ENCODE assay signal across 15 mouse cellular contexts in genomic region chr11:100974381-100974970, GRCm38 (mm10). TPM values are rescaled to one million over a fixed set of nuclear protein-coding genes. Genes with fewer than 3 reads are reported as not detected.
A peak's percentile ranks its signal among the peaks of the same experiment; 100 is the strongest.
DNase-seq lines count a peak whose midpoint lies in the region; ATAC-seq lines count a peak whose summit lies in the region.
"Had no signal": no experiment of that assay in that cellular context is flagged by ENCODE, and none has a peak within 500 bp of the region (broad histone marks: within the 10 kb centered on the region; RNA-seq: fewer than 3 reads in every experiment).

No protein-coding gene starts in this region.

- H3K9me3 ChIP-seq in embryonic facial prominence, embryonic 14.5 days (ENCODE audit: control insufficient read depth, low read length), result no peaks in the 10 kb centered on the region
- no peaks in the 10 kb centered on the region for H3K9me3 ChIP-seq in stomach, embryonic 15.5 days
- no peaks in the 10 kb centered on the region for H3K9me3 ChIP-seq in hindbrain, embryonic 13.5 days
- H3K9me3 ChIP-seq: midbrain, embryonic 13.5 days; neural tube, embryonic 12.5 days had no signal

- H3K27ac ChIP-seq in embryonic facial prominence, embryonic 14.5 days (replicated peaks; ENCODE audit: low read depth, low read length), result peak overlapping the region; percentile 52
- H3K27ac ChIP-seq in stomach, embryonic 15.5 days, result peak overlapping the region; percentile 63
- H3K27ac ChIP-seq in hindbrain, embryonic 13.5 days, result no peak overlapping the region
- H3K27ac ChIP-seq: midbrain, embryonic 13.5 days; neural tube, embryonic 12.5 days had no signal

- H3K27me3 ChIP-seq in embryonic facial prominence, embryonic 14.5 days (replicated peaks; ENCODE audit: control insufficient read depth, insufficient read depth, low read length), result peaks cover 14% of the 10 kb centered on the region; the same call in 1 of the 2 replicates
- H3K27me3 ChIP-seq in stomach, embryonic 15.5 days (replicated peaks), result no peaks in the 10 kb centered on the region
- peaks cover 52% of the 10 kb centered on the region for H3K27me3 ChIP-seq in hindbrain, embryonic 13.5 days

- peak; percentile 38 to 62 for DNase-seq in heart, postnatal 14 days
- DNase-seq in heart, adult 8-10 months (ENCODE audit: low spot score), result no peak
- DNase-seq in MN1 (ENCODE audit: low spot score), result peak; percentile 60
- DNase-seq in embryonic facial prominence, embryonic 14.5 days (ENCODE audit: low spot score), result peak; percentile 58
- DNase-seq in ovary, postnatal 14 days (ENCODE audit: low spot score), result no peak
- DNase-seq: cerebellum, postnatal 14 days; forebrain, postnatal 0 days; kidney, postnatal 36 days; thymus, postnatal 36 days had no signal

- H3K36me3 ChIP-seq in embryonic facial prominence, embryonic 14.5 days (ENCODE audit: control insufficient read depth, insufficient read depth, low read length), result no peaks in the 10 kb centered on the region
- no peaks in the 10 kb centered on the region for H3K36me3 ChIP-seq in stomach, embryonic 15.5 days
- no peaks in the 10 kb centered on the region for H3K36me3 ChIP-seq in hindbrain, embryonic 13.5 days
- H3K36me3 ChIP-seq: midbrain, embryonic 13.5 days; neural tube, embryonic 12.5 days had no signal

- no peak for ATAC-seq in embryonic facial prominence, embryonic 14.5 days (ENCODE audit: low read depth)
- no peak for ATAC-seq in stomach, embryonic 15.5 days (ENCODE audit: insufficient read depth, low FRiP score, low read depth)
- no peak for ATAC-seq in hindbrain, embryonic 13.5 days (ENCODE audit: low FRiP score)
- ATAC-seq: forebrain, postnatal 0 days; inflammation-experienced regulatory T-cells, adult 6 months; midbrain, embryonic 13.5 days had no signal

- no peak overlapping the region for H3K4me3 ChIP-seq in embryonic facial prominence, embryonic 14.5 days (ENCODE audit: low read depth, low read length)
- no peak overlapping the region for H3K4me3 ChIP-seq in stomach, embryonic 15.5 days (replicated peaks)
- no peak overlapping the region for H3K4me3 ChIP-seq in hindbrain, embryonic 13.5 days
- H3K4me3 ChIP-seq: midbrain, embryonic 13.5 days; neural tube, embryonic 12.5 days had no signal

- intact Hi-C loops in heart, postnatal 14 days (cut with DNase I), result no loop called here

- no peak overlapping the region for H3K9ac ChIP-seq in embryonic facial prominence, embryonic 14.5 days (ENCODE audit: low read depth, low read length)
- H3K9ac ChIP-seq in stomach, embryonic 15.5 days, result no peak overlapping the region
- no peak overlapping the region for H3K9ac ChIP-seq in hindbrain, embryonic 13.5 days
- H3K9ac ChIP-seq: forebrain, postnatal 0 days; midbrain, embryonic 13.5 days; neural tube, embryonic 12.5 days had no signal

- H3K4me1 ChIP-seq in embryonic facial prominence, embryonic 14.5 days (ENCODE audit: control insufficient read depth, insufficient read depth, low read length), result peaks cover 9% of the 10 kb centered on the region; the same call in 1 of the 2 replicates
- peaks cover 14% of the 10 kb centered on the region; the same call in 1 of the 2 replicates for H3K4me1 ChIP-seq in stomach, embryonic 15.5 days
- H3K4me1 ChIP-seq in hindbrain, embryonic 13.5 days (replicated peaks), result peaks cover 13% of the 10 kb centered on the region

- H3K4me2 ChIP-seq in embryonic facial prominence, embryonic 14.5 days (ENCODE audit: low read depth, low read length), result no peak overlapping the region
- no peak overlapping the region for H3K4me2 ChIP-seq in stomach, embryonic 15.5 days
- H3K4me2 ChIP-seq in hindbrain, embryonic 13.5 days, result no peak overlapping the region
- H3K4me2 ChIP-seq: liver, embryonic 11.5 days; midbrain, embryonic 13.5 days; neural tube, embryonic 12.5 days had no signal

- WGBS in embryonic facial prominence, embryonic 14.5 days, result 46% methylated on average over 14 of the region's 14 CpGs
- WGBS in stomach, embryonic 15.5 days, result 45% methylated on average over 14 of the region's 14 CpGs
- WGBS in hindbrain, embryonic 13.5 days, result 75% methylated on average over 14 of the region's 14 CpGs

RNA-seq across cellular contexts. Expression of gene Cavin1, which starts 3.8 kb away (rescaled TPM):
- 100 to 1,000 TPM; 336 to 338 TPM for total RNA-seq in heart, postnatal 14 days (2021)
- 100 to 1,000 TPM; 190 to 247 (median 212) TPM for total RNA-seq in heart, adult 8-10 months (2022)
- 145 and 160 TPM in 2 replicates for polyA plus RNA-seq in embryonic facial prominence, embryonic 14.5 days (2014; fragmentation: Nextera tagmentation; extraction: Ambion mirVana)
- polyA plus RNA-seq in stomach, embryonic 15.5 days (2015; fragmentation: Nextera tagmentation; extraction: Ambion mirVana), result 306 and 329 TPM in 2 replicates
- polyA plus RNA-seq in hindbrain, embryonic 13.5 days (2015; fragmentation: Nextera tagmentation; extraction: Ambion mirVana), result 42.0 and 43.9 TPM in 2 replicates

RNA-seq across cellular contexts. Expression of gene Atp6v0a1, which starts 34.8 kb away (rescaled TPM):
- 10 to 100 TPM; 89.3 to 90.2 TPM for total RNA-seq in heart, postnatal 14 days (2021)
- total RNA-seq in heart, adult 8-10 months (2022), result 100 to 1,000 TPM in 1 of 4 experiments, 10 to 100 TPM in 3; 85.0 to 100 (median 88.9) TPM
- 35.0 and 37.9 TPM in 2 replicates for polyA plus RNA-seq in embryonic facial prominence, embryonic 14.5 days (2014; fragmentation: Nextera tagmentation; extraction: Ambion mirVana)
- 36.6 and 39.7 TPM in 2 replicates for polyA plus RNA-seq in stomach, embryonic 15.5 days (2015; fragmentation: Nextera tagmentation; extraction: Ambion mirVana)
- 108 and 110 TPM in 2 replicates for polyA plus RNA-seq in hindbrain, embryonic 13.5 days (2015; fragmentation: Nextera tagmentation; extraction: Ambion mirVana)

RNA-seq across cellular contexts. Expression of gene Stat3, which starts 35.1 kb away (rescaled TPM):
- total RNA-seq in heart, postnatal 14 days (2021), result 100 to 1,000 TPM; 103 to 107 TPM
- total RNA-seq in heart, adult 8-10 months (2022), result 100 to 1,000 TPM in 1 of 4 experiments, 10 to 100 TPM in 3; 76.6 to 108 (median 91.0) TPM
- 71.4 and 82.9 TPM in 2 replicates for polyA plus RNA-seq in embryonic facial prominence, embryonic 14.5 days (2014; fragmentation: Nextera tagmentation; extraction: Ambion mirVana)
- 44.5 and 46.5 TPM in 2 replicates for polyA plus RNA-seq in stomach, embryonic 15.5 days (2015; fragmentation: Nextera tagmentation; extraction: Ambion mirVana)
- 51.5 and 53.3 TPM in 2 replicates for polyA plus RNA-seq in hindbrain, embryonic 13.5 days (2015; fragmentation: Nextera tagmentation; extraction: Ambion mirVana)

Comparison
In these comparisons a context has a peak if more than half of its experiments do, and no peak if none do; other contexts are left out.
1. DNase-seq: peak in heart, postnatal 14 days (2 of 2), MN1 (single experiment) and embryonic facial prominence, embryonic 14.5 days (single experiment); none in heart, adult 8-10 months (single experiment) and ovary, postnatal 14 days (single experiment).